Mouse (Mus musculus): ENCODE results near the gene Znrf2. TPM values are rescaled to one million over a fixed set of nuclear protein-coding genes. Genes with fewer than 3 reads are reported as not detected.

The Znrf2 gene
- total and polyA plus RNA-seq, 3 experiments, result 16.0 to 26.9 (median 18.3) TPM

DNA sequence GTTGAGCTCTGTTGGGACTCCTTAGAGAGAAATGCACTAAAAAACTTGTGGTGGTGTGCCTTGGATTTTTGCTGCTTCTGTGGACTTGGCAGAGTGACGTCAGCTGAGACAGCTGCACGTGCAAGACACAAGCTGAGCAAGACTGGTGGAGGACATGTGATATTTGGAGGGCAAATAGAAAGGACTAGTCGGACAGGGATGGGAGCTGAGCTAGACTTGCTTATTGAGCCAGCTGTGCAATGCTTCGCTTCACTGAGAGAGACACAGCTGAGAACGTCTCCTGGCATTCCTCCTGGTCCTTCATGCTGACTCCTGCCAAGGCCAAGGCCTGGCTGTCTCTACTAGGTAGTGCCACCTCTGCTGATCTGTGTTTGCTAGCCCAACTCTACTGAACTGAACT lies 10.8 kb downstream of the Znrf2 start:
- Histone ChIP-seq H3K4me2 (ENCODE audit: insufficient read depth, low read depth, poor library complexity, severe bottlenecking) (no peak overlapping the region), H3K9ac (ENCODE audit: insufficient read depth, low read depth) (no peak overlapping the region), H3K9me3 (replicated peaks; ENCODE audit: low read length) (peaks cover 2% of the 10 kb centered on the region), H3K27ac (ENCODE audit: insufficient read depth, low read depth) (no peak overlapping the region), H3K36me3 (replicated peaks in 1 of 2; ENCODE audit: control insufficient read depth in 1 of 2, insufficient read depth in 1 of 2, low read length in 1 of 2) (peaks cover 0 to 30% of the 10 kb centered on the region in 2 experiments), H3K79me2 (replicated peaks; ENCODE audit: control insufficient read depth, extremely low read depth, insufficient read depth, poor library complexity, severe bottlenecking) (peaks cover 12% of the 10 kb centered on the region), H3K27me3 (replicated peaks) (no peaks in the 10 kb centered on the region), H3K4me3 (replicated peaks in 1 of 3; ENCODE audit: low read depth in 2 of 3, low read length in 2 of 3, poor library complexity in 1 of 3) (no peak overlapping the region), H3K4me1 (ENCODE audit: control insufficient read depth in 1 of 2, insufficient read depth in 2 of 2) (peaks cover 0 to 21% of the 10 kb centered on the region in 2 experiments; a peak in 2 of 4 replicates)
- in situ Hi-C loops (cut with MboI; ENCODE audit: low pct_ligation_motif_present, low pct_unique_long_range_greater_than_20kb, low sequenced_read_pairs), result no loop called here
- dilution Hi-C loops (cut with MboI; ENCODE audit: extremely low pct_ligation_motif_present, extremely low pct_unique_long_range_greater_than_20kb, low sequenced_read_pairs), result no loop called here
- TF ChIP-seq ZC3H11A (IDR thresholded peaks at IDR 0.05; ENCODE audit: low read depth, low read length) (no peak), GABPA (IDR thresholded peaks at IDR 0.05; ENCODE audit: insufficient replicate concordance, low read depth, low read length) (no peak), RAD21 (IDR thresholded peaks at IDR 0.05; ENCODE audit: low read depth, low read length) (no peak), NELFE (IDR thresholded peaks at IDR 0.05; ENCODE audit: low read depth, low read length) (no peak), IRF4 (IDR thresholded peaks at IDR 0.05; ENCODE audit: low read depth, low read length) (no peak), CHD2 (IDR thresholded peaks at IDR 0.05; ENCODE audit: low read length) (no peak), MAFK (IDR thresholded peaks at IDR 0.05; ENCODE audit: insufficient replicate concordance, low read length) (no peak)
- no peak for DNase-seq (ENCODE audit: extremely low read depth)

DNA sequence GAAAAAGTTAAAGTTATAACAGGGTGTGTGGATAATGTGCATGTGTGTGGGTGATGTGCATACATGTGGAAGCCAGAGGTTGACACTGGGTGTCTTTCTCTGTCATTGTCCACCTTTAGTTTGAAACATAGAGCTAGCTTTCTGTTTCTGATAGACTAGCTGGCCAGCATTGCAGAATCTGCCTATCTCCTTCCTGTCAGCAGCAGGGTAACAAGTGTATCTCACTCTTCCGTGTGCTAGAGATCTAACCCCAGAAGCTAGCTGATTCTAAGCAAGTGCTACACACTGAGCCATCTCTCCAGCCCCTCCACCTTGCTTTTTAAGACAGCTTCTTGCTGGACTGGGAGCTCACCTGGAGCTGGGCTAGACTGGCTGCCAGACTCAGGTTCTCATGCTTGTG lies 11.6 kb downstream of the Znrf2 start:
- Histone ChIP-seq H3K9me3 (replicated peaks; ENCODE audit: low read length) (no peaks in the 10 kb centered on the region), H3K4me1 (ENCODE audit: control insufficient read depth in 1 of 2, insufficient read depth in 2 of 2) (peaks cover 0 to 21% of the 10 kb centered on the region in 2 experiments; a peak in 2 of 4 replicates), H3K36me3 (replicated peaks in 1 of 2; ENCODE audit: control insufficient read depth in 1 of 2, insufficient read depth in 1 of 2, low read length in 1 of 2) (peaks cover 0 to 25% of the 10 kb centered on the region in 2 experiments), H3K4me2 (ENCODE audit: insufficient read depth, low read depth, poor library complexity, severe bottlenecking) (no peak overlapping the region), H3K4me3 (replicated peaks in 1 of 3; ENCODE audit: low read depth in 2 of 3, low read length in 2 of 3, poor library complexity in 1 of 3) (no peak overlapping the region), H3K27ac (ENCODE audit: insufficient read depth, low read depth) (no peak overlapping the region), H3K27me3 (replicated peaks) (no peaks in the 10 kb centered on the region), H3K79me2 (replicated peaks; ENCODE audit: control insufficient read depth, extremely low read depth, insufficient read depth, poor library complexity, severe bottlenecking) (peaks cover 11% of the 10 kb centered on the region), H3K9ac (ENCODE audit: insufficient read depth, low read depth) (no peak overlapping the region)
- no peak for TF ChIP-seq CTCF (conservative IDR thresholded peaks at IDR 0.05 in 1 of 2, IDR thresholded peaks at IDR 0.05 in 1 of 2; ENCODE audit: low read depth in 2 of 2, low read length in 2 of 2)
- TF ChIP-seq USF1 (IDR thresholded peaks at IDR 0.05; ENCODE audit: low read depth, low read length), result no peak
- TF ChIP-seq NELFE (IDR thresholded peaks at IDR 0.05; ENCODE audit: low read depth, low read length), result no peak
- TF ChIP-seq PAX5 (IDR thresholded peaks at IDR 0.05; ENCODE audit: low read length), result no peak
- TF ChIP-seq POLR2AphosphoS2 (IDR thresholded peaks at IDR 0.05; ENCODE audit: low read depth, low read length), result no peak
- no peak for TF ChIP-seq USF2 (conservative IDR thresholded peaks at IDR 0.05; ENCODE audit: low read depth, low read length)
- TF ChIP-seq MAX (IDR thresholded peaks at IDR 0.05; ENCODE audit: low read length), result no peak
- TF ChIP-seq CHD2 (IDR thresholded peaks at IDR 0.05; ENCODE audit: low read length), result no peak
- TF ChIP-seq TBP (conservative IDR thresholded peaks at IDR 0.05; ENCODE audit: low read depth, low read length), result no peak
- TF ChIP-seq MAFK (IDR thresholded peaks at IDR 0.05; ENCODE audit: insufficient replicate concordance, low read length), result no peak
- no peak for TF ChIP-seq RAD21 (IDR thresholded peaks at IDR 0.05; ENCODE audit: low read depth, low read length)
- TF ChIP-seq SIN3A (IDR thresholded peaks at IDR 0.05; ENCODE audit: low read length), result no peak
- no peak for TF ChIP-seq CHD1 (IDR thresholded peaks at IDR 0.05; ENCODE audit: low read depth, low read length)
- no peak for TF ChIP-seq GABPA (IDR thresholded peaks at IDR 0.05; ENCODE audit: insufficient replicate concordance, low read depth, low read length)
- TF ChIP-seq HCFC1 (IDR thresholded peaks at IDR 0.05; ENCODE audit: low read depth, low read length), result no peak
- TF ChIP-seq NRF1 (IDR thresholded peaks at IDR 0.05; ENCODE audit: low read depth, low read length), result no peak
- TF ChIP-seq EP300 (IDR thresholded peaks at IDR 0.05; ENCODE audit: low read length), result no peak
- TF ChIP-seq E2F4 (IDR thresholded peaks at IDR 0.05; ENCODE audit: insufficient replicate concordance, low read depth, low read length), result no peak
- TF ChIP-seq SMC3 (IDR thresholded peaks at IDR 0.05; ENCODE audit: low read depth, low read length), result no peak
- TF ChIP-seq IRF4 (IDR thresholded peaks at IDR 0.05; ENCODE audit: low read depth, low read length), result no peak
- dilution Hi-C loops (cut with MboI; ENCODE audit: extremely low pct_ligation_motif_present, extremely low pct_unique_long_range_greater_than_20kb, low sequenced_read_pairs) (no loop called here), in situ Hi-C loops (cut with MboI; ENCODE audit: low pct_ligation_motif_present, low pct_unique_long_range_greater_than_20kb, low sequenced_read_pairs) (no loop called here)
- DNase-seq (ENCODE audit: extremely low read depth), result no peak

Data from CH12.LX (cell line).